Mouse (Mus musculus) heart, embryonic 12.5 days (tissue): Measurements from ENCODE around the gene Hmgb1. TPM values are rescaled to one million over a fixed set of nuclear protein-coding genes. Genes with fewer than 3 reads are reported as not detected.
A peak's percentile ranks its signal among the peaks of the same experiment; 100 is the strongest.

Experiments used
- ATAC-seq: fragments of 200-750 bp; cut with Nextera tagmentation; 2 replicates; pipeline ENCODE4 v1.8.0; 2017; ENCODE audit warnings: moderate TSS enrichment, moderate library complexity; ENCODE audit not compliant: insufficient number of reproducible peaks, low FRiP score
- H3K27ac ChIP-seq: fragments of 300-500 bp; sonication (generic); 2 replicates; pipeline ENCODE4 v1.5.1; 2016; ENCODE audit warnings: mild to moderate bottlenecking, moderate library complexity; ENCODE audit not compliant: poor library complexity, severe bottlenecking
- H3K27me3 ChIP-seq: fragments of 300-500 bp; sonication (generic); replicated peaks from 2 replicates; pipeline ENCODE4 v1.6.1; 2016; ENCODE audit warnings: mild to moderate bottlenecking, moderate library complexity
- H3K36me3 ChIP-seq: fragments of 300-500 bp; sonication (generic); 2 replicates; pipeline ENCODE4 v1.6.1; 2016; ENCODE audit warnings: mild to moderate bottlenecking, moderate library complexity
- H3K4me1 ChIP-seq: fragments of 300-500 bp; sonication (generic); replicated peaks from 2 replicates; pipeline ENCODE4 v1.6.1; 2016; ENCODE audit warnings: mild to moderate bottlenecking
- H3K4me2 ChIP-seq: fragments of 300-500 bp; sonication (generic); 2 replicates; pipeline ENCODE4 v1.6.1; 2016; ENCODE audit warnings: mild to moderate bottlenecking, moderate library complexity
- H3K4me3 ChIP-seq: fragments of 300-500 bp; sonication (generic); 2 replicates; pipeline ENCODE4 v1.5.1; 2016; ENCODE audit warnings: mild to moderate bottlenecking
- H3K9ac ChIP-seq: fragments of 300-500 bp; sonication (generic); 2 replicates; pipeline ENCODE4 v1.6.1; 2016; ENCODE audit warnings: mild to moderate bottlenecking, moderate library complexity
- H3K9me3 ChIP-seq: fragments of 300-500 bp; sonication (generic); replicated peaks from 2 replicates; pipeline ENCODE4 v1.6.1; 2016; ENCODE audit warnings: mild to moderate bottlenecking, moderate library complexity
- WGBS: fragments of 180-500 bp; shearing (Covaris S2); methylation state at CpG from one replicate; pipeline ENCODE4 v1.1.7; 2016; 5-methylcytosine and 5-hydroxymethylcytosine counted together
- polyA plus RNA-seq: library from polyadenylated mRNA; unstranded; fragments of >200 nt; fragmentation: Nextera tagmentation; extraction: Ambion mirVana; gene quantifications from 2 replicates; pipeline ENCODE4 v1.2.1, GENCODE M21; 2016

The Hmgb1 gene
- polyA plus RNA-seq, 1 experiment from 2014 or later: 801 TPM

DNA sequence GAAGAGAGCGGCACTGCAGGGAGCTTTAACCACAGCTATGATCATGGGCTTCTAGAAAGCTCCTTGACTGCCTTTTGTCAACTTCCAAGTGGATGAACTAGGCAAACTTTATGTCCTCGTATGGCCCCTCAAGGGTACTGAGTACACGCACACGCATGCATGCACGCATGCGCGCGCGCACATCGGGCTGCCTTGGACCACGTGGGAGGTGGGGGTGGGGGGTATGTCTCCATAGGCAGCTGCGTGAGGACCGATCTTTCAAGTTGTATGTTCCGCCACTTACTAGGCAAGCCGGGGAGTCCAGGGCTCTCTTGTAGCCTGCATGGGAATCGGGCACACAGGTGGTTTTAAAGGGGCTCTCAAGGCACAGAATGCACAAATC is 163.6 kb downstream of the Hmgb1 start:
- H3K4me1 ChIP-seq: peaks cover 19% of the 10 kb centered on the region
- H3K36me3 ChIP-seq: no peaks in the 10 kb centered on the region
- no peak overlapping the region; the same call in 1 of the 2 replicates for H3K9ac ChIP-seq
- H3K9me3 ChIP-seq: no peaks in the 10 kb centered on the region
- 55% methylated on average over 16 of the region's 16 CpGs for WGBS
- no peak for ATAC-seq
- no peaks in the 10 kb centered on the region for H3K27me3 ChIP-seq
- H3K27ac ChIP-seq: no peak overlapping the region
- peak overlapping the region; percentile 13; the same call in 1 of the 2 replicates for H3K4me3 ChIP-seq
- peak overlapping the region; percentile 51 for H3K4me2 ChIP-seq

DNA sequence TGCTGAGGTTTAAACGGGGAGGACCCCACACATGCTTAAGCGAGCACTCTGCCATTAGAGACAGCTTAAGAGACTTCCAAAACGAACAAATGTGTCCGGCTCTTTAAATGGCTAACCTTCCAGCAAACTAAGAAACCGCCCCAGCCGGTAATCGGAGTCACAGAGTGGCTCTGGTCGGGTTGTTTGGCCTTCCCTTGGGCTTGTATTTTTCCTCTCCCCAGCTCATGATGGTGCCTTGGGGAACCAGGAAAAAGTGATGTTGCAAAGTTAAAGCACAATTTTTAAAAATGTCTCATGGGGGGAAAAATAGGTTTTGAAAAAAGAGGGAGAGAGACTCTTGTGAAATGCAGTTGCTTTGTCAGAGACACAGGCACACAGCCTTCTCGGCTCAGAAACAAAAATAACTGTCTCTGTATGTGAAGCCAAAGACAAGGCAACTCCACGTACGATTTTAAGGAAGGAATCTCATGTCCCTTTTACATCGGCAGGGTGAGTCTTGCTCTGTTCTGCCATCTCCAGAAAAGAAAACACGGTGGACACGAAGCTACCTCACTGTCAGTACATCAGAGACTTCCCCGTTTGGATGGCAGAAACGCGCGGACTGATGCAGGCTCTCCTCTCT is 164.1 kb downstream of the Hmgb1 start:
- 40% methylated on average over 18 of the region's 18 CpGs for WGBS
- Histone ChIP-seq H3K36me3 (no peaks in the 10 kb centered on the region), H3K4me1 (peaks cover 19% of the 10 kb centered on the region), H3K27ac (no peak overlapping the region), H3K9me3 (no peaks in the 10 kb centered on the region), H3K4me3 (peak overlapping the region; percentile 13; the same call in 1 of the 2 replicates), H3K27me3 (no peaks in the 10 kb centered on the region), H3K4me2 (peak overlapping the region; percentile 51), H3K9ac (no peak overlapping the region; the same call in 1 of the 2 replicates)
- no peak for ATAC-seq

- H3K4me1 ChIP-seq: peaks cover 30% of the 10 kb centered on the region
- no peak for ATAC-seq
- no peak overlapping the region for H3K4me3 ChIP-seq
- no peak overlapping the region for H3K27ac ChIP-seq
- 76% methylated on average over 3 of the region's 3 CpGs for WGBS
- H3K9ac ChIP-seq: no peak overlapping the region
- H3K4me2 ChIP-seq: no peak overlapping the region
- no peaks in the 10 kb centered on the region for H3K36me3 ChIP-seq
- H3K27me3 ChIP-seq: no peaks in the 10 kb centered on the region
- no peaks in the 10 kb centered on the region for H3K9me3 ChIP-seq
These were observed 166.4 kb downstream of the Hmgb1 start for GRCm38 (mm10) chr5:149017666-149018415.

- H3K4me2 ChIP-seq: no peak overlapping the region
- peaks cover 3% of the 10 kb centered on the region for H3K9me3 ChIP-seq
- H3K36me3 ChIP-seq: no peaks in the 10 kb centered on the region
- H3K4me3 ChIP-seq: no peak overlapping the region
- peaks cover 30% of the 10 kb centered on the region for H3K4me1 ChIP-seq
- WGBS: 91% methylated on average over 3 of the region's 3 CpGs
- H3K9ac ChIP-seq: no peak overlapping the region
- no peak for ATAC-seq
- no peaks in the 10 kb centered on the region for H3K27me3 ChIP-seq
- no peak overlapping the region for H3K27ac ChIP-seq
These were observed 167.1 kb downstream of the Hmgb1 start for GRCm38 (mm10) chr5:149017181-149017580.

- Histone ChIP-seq H3K36me3 (no peaks in the 10 kb centered on the region), H3K4me1 (peaks cover 30% of the 10 kb centered on the region), H3K4me2 (peak overlapping the region; percentile 95), H3K27ac (no peak overlapping the region), H3K4me3 (peak overlapping the region; percentile 68; the same call in 1 of the 2 replicates), H3K9ac (no peak overlapping the region), H3K9me3 (peaks cover 3% of the 10 kb centered on the region), H3K27me3 (no peaks in the 10 kb centered on the region)
- ATAC-seq: no peak
- 69% methylated on average over 5 of the region's 5 CpGs for WGBS
These were observed 168.0 kb downstream of the Hmgb1 start for GRCm38 (mm10) chr5:149016261-149016660.

DNA sequence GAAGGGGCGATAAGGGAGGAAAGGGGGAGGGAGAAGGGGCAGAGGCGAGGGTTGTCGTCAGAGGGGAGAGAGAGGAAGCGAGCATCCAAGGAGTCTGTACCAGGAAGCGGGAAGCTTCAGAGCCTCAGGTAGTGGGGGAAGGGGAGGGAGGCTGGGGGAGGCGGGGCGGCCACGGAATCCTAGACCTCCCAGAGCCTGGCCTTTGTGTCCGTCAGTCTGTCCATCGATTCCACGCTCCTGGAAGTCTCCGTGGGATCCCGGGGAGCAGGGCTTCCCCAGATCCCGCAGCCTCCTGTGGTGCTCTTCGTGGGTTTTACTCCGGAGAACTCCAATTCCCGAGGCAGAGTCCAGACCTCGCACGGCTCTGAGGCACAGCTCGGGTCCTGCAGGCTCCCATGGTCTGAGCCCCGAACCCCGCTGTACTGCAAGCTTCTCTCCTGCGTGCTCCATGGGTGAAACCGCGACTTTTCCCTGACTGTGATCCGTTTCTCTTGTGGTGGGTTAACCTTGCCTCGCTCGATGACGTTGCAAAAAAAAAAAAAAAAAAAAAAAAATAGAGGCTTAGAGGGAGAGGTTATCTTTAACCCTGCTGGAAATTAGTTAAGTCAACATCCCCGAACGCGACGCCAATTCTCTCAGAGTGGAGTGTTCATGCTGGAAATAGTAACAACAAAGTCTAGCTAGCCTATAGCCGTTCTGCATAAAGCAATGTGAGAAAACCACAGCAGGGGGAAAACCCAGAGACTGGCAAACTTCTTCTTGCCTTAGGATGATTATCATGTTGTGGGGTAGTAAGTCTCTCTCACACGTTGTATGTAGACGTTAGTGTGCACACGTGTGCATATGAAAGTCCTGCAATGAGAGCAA is 168.7 kb downstream of the Hmgb1 start:
- H3K4me2 ChIP-seq: peak overlapping the region; percentile 95
- H3K36me3 ChIP-seq: no peaks in the 10 kb centered on the region

GRCm38 (mm10) chr5:149014600-149015268 is 169.6 kb downstream of the Hmgb1 start:
- 21% methylated on average over 17 of the region's 17 CpGs for WGBS
- Histone ChIP-seq H3K9ac (peak overlapping the region; percentile 84), H3K9me3 (peaks cover 3% of the 10 kb centered on the region), H3K27me3 (no peaks in the 10 kb centered on the region), H3K4me2 (peak overlapping the region; percentile 95), H3K27ac (no peak overlapping the region), H3K36me3 (no peaks in the 10 kb centered on the region), H3K4me1 (peaks cover 17% of the 10 kb centered on the region), H3K4me3 (peak overlapping the region; percentile 68)
- no peak for ATAC-seq

More for the DNA sequence above, 168.7 kb downstream of the Hmgb1 start:
- peak overlapping the region; percentile 84 for H3K9ac ChIP-seq
- no peaks in the 10 kb centered on the region for H3K27me3 ChIP-seq
- H3K9me3 ChIP-seq: peaks cover 3% of the 10 kb centered on the region
- ATAC-seq: peak; percentile 73
- H3K4me3 ChIP-seq: peak overlapping the region; percentile 68
- 1% methylated on average over 37 of the region's 37 CpGs for WGBS
- H3K27ac ChIP-seq: peak overlapping the region; percentile 40
- peaks cover 24% of the 10 kb centered on the region for H3K4me1 ChIP-seq

DNA sequence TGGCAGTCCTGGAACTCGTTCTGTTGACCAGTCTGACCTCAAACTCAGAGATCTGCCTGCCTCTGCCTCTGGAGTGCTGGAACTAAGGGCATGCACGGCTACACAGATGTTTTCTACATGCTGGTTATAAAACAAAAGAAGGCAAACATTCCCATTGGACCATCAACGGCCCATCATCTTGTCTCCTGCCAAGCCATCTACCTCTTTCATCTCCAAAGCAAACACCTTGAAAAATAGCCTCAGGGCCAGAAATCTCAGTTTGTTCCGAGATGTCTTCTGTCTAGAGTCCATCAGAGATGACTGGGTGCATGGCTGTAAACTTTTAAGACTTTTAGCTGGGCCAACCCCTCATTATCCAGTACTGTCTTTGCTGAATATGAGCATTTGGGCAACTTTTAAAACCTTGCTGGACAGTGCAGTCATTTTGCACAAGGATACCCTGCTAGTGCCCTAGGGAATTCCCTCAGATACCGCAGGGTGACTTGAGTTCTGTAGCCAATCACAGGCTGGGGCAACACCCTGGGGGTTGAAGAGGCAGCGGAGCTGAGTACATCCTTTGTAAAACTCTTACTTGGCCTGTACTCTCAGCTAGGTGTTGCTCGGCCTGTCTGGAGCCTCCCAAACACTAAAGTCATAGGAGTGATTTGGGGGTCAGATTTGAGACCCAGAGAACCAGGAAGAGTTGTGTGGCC is 170.3 kb downstream of the Hmgb1 start:
- H3K36me3 ChIP-seq: no peaks in the 10 kb centered on the region
- no peak overlapping the region for H3K9ac ChIP-seq
- 72% methylated on average over 7 of the region's 7 CpGs for WGBS
- 0 out of 2 replicates have a peak overlapping the region, but pooled peaks have one; percentile 95 for H3K4me2 ChIP-seq
- ATAC-seq: no peak
- H3K4me1 ChIP-seq: peaks cover 21% of the 10 kb centered on the region
- peaks cover 3% of the 10 kb centered on the region for H3K9me3 ChIP-seq
- no peak overlapping the region for H3K4me3 ChIP-seq
- H3K27ac ChIP-seq: no peak overlapping the region
- no peaks in the 10 kb centered on the region for H3K27me3 ChIP-seq

GRCm38 (mm10) chr5:149009111-149009510 is 175.2 kb downstream of the Hmgb1 start:
- Histone ChIP-seq H3K9ac (no peak overlapping the region), H3K27ac (peak overlapping the region; percentile 28; the same call in 1 of the 2 replicates), H3K4me3 (no peak overlapping the region), H3K36me3 (no peaks in the 10 kb centered on the region), H3K9me3 (peaks cover 3% of the 10 kb centered on the region), H3K4me1 (peaks cover 26% of the 10 kb centered on the region), H3K4me2 (no peak overlapping the region), H3K27me3 (no peaks in the 10 kb centered on the region)
- no peak for ATAC-seq
- WGBS: 47% methylated on average over 3 of the region's 3 CpGs

DNA sequence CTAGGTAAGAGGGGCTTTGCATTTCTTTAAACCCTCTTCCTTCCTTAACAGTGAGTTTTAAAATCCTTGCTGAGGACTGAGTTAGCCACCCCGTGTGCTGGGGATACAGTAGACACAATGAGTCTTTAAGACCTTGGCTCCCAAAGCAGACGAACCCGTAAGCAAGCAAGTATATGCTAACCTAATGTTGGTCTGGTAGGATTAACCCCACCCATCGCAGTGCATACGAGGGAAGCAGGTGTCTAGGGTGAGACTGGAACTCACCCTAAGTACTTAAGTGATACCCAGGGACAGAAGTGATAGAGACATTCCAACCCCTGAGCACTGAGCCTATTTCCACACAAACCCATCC is 177.0 kb downstream of the Hmgb1 start:
- H3K27ac ChIP-seq: peak overlapping the region; percentile 60
- peaks cover 32% of the 10 kb centered on the region for H3K4me1 ChIP-seq
- 42% methylated on average over 5 of the region's 5 CpGs for WGBS
- H3K4me2 ChIP-seq: peak overlapping the region; percentile 69
- H3K9me3 ChIP-seq: no peaks in the 10 kb centered on the region; the same call in 1 of the 2 replicates
- H3K9ac ChIP-seq: peak overlapping the region; percentile 66; the same call in 1 of the 2 replicates
- no peaks in the 10 kb centered on the region for H3K36me3 ChIP-seq
- no peaks in the 10 kb centered on the region for H3K27me3 ChIP-seq
- H3K4me3 ChIP-seq: peak overlapping the region; percentile 23
- no peak for ATAC-seq
